Mouse (Mus musculus): ENCODE data around the gene Sbds. TPM values are rescaled to one million over a fixed set of nuclear protein-coding genes. Genes with fewer than 3 reads are reported as not detected.

Gene Sbds
- polyA plus RNA-seq, 1 experiment, result 43.2 TPM

DNA sequence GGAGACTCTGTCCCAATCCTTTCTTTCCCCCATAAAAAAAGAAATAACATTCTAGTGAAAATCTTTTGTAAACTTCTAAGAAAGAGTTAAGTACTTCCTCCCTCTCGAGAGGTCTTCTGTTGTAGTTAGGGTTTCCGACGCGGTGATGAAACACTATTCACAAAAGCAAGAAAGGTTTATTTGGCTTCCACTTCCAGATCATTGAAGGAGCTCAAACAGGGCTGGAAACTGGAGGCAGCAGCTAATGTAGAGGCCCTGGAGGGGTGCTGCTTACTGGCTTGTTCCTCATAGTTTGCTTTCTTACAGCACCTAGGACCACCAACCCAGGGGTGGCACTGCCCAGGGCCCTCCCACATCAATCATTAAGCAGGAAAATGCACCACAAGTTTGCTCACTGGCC lies 27.2 kb downstream of the Sbds start:
- Histone ChIP-seq H3K79me3 (ENCODE audit: low read depth) (peaks cover 60% of the 10 kb centered on the region), H3K27me3 (ENCODE audit: control insufficient read depth, insufficient read depth, insufficient read length) (no peaks in the 10 kb centered on the region), H3K36me3 (ENCODE audit: control insufficient read depth, insufficient read depth) (peaks cover 52% of the 10 kb centered on the region), H3ac (ENCODE audit: control insufficient read depth, insufficient read length, low read depth) (no peak overlapping the region), H3K4me3 (ENCODE audit: insufficient read depth, poor library complexity, severe bottlenecking) (no peak overlapping the region), H3K79me2 (ENCODE audit: control insufficient read depth, insufficient read depth) (peaks cover 93% of the 10 kb centered on the region)
- no peak for TF ChIP-seq MAX (IDR thresholded peaks at IDR 0.05)
- TF ChIP-seq FOSL1 (IDR thresholded peaks at IDR 0.05; ENCODE audit: insufficient read depth, low read length, poor library complexity, severe bottlenecking), result no peak
- TF ChIP-seq CEBPB (IDR thresholded peaks at IDR 0.05; ENCODE audit: low read depth), result no peak
- TF ChIP-seq MYOG (IDR thresholded peaks at IDR 0.05; ENCODE audit: control insufficient read depth, extremely low read depth, insufficient read length), result no peak
- TF ChIP-seq USF1 (IDR thresholded peaks at IDR 0.05; ENCODE audit: low read depth), result no peak
- TF ChIP-seq CTCF (IDR thresholded peaks at IDR 0.05; ENCODE audit: control insufficient read depth, insufficient read depth, insufficient read length), result no peak
- TF ChIP-seq MYOD1 (IDR thresholded peaks at IDR 0.05; ENCODE audit: control insufficient read depth, insufficient read length, low read depth), result no peak

DNA sequence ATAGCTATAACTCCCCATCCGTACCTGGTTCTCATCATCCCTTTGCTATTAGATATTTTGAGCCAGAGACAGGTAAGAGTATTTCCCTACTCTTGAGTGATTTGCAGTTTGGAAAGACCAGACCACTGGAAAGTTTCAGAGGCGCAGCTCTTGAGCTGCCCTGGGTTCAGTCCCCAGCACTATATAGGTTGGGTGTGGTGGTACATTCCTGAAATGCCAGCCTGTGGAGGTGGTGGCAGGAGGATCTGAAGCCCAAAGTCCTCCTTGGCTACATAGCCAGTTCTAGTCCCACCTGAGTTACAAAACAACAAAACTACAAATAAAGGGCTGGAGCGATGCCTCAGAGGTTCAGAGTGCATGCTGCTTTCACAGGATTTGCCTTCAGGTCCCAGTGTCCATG lies 28.5 kb downstream of the Sbds start:
- peaks cover 66% of the 10 kb centered on the region for H3K79me3 ChIP-seq (ENCODE audit: low read depth)
- no peak overlapping the region for H3ac ChIP-seq (ENCODE audit: control insufficient read depth, insufficient read length, low read depth)
- peaks cover 97% of the 10 kb centered on the region for H3K79me2 ChIP-seq (ENCODE audit: control insufficient read depth, insufficient read depth)
- TF ChIP-seq MYOD1 (IDR thresholded peaks at IDR 0.05; ENCODE audit: control insufficient read depth, insufficient read length, low read depth) (no peak), MYOG (IDR thresholded peaks at IDR 0.05; ENCODE audit: control insufficient read depth, extremely low read depth, insufficient read length) (no peak), FOSL1 (IDR thresholded peaks at IDR 0.05; ENCODE audit: insufficient read depth, low read length, poor library complexity, severe bottlenecking) (no peak), MAX (IDR thresholded peaks at IDR 0.05) (no peak), CEBPB (IDR thresholded peaks at IDR 0.05; ENCODE audit: low read depth) (no peak), CTCF (IDR thresholded peaks at IDR 0.05; ENCODE audit: control insufficient read depth, insufficient read depth, insufficient read length) (no peak)
- peaks cover 39% of the 10 kb centered on the region for H3K36me3 ChIP-seq (ENCODE audit: control insufficient read depth, insufficient read depth)
- no peaks in the 10 kb centered on the region for H3K27me3 ChIP-seq (ENCODE audit: control insufficient read depth, insufficient read depth, insufficient read length)
- H3K4me3 ChIP-seq (ENCODE audit: insufficient read depth, poor library complexity, severe bottlenecking), result no peak overlapping the region

DNA sequence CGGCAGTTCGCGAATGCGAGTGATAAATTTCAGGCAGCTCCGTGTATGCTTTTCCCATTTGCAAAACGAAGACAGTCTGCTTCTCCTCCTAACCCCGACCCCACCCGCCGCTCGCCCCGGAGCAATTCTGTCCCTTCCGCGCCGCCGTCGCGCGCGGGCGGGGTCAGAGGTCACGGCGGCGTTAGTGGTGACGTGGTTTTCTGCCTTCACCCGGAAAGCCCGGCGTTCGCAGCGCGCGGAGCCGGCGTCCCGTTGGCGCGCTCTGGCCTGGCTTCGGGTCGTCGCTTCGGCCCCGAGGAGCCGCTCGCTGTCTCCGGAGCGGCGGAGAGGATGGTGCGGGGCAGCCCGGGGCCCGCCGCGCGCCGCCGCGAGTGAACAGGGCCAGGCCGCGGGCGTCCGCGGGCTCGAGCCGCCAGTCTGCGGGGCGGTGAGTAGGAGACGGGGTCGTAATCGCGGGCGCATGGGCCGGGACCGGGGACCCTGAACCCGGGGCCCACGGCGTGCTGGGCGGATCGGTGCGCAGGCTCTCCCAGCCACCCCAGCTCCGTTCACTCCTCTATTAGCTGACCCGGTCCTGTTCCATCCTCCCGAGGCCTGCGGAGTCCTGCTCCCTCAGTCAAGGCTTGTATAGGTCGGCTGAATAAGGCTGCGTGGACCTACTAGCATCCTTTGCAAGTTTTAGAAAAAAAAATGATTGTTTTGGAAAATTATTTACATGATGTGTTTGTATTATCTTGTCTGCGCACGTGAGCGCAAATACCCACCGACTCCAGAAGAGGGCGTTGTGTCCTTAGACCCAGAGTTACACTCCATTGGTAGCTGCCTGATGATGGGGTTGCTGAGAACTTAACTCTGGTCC lies 33.0 kb downstream of the Sbds start:
- H3K27me3 ChIP-seq (ENCODE audit: control insufficient read depth, insufficient read depth, insufficient read length), result no peaks in the 10 kb centered on the region
- H3K79me2 ChIP-seq (ENCODE audit: control insufficient read depth, insufficient read depth), result peaks cover 53% of the 10 kb centered on the region
- TF ChIP-seq MYOD1 (IDR thresholded peaks at IDR 0.05; ENCODE audit: control insufficient read depth, insufficient read length, low read depth) (no peak), CEBPB (IDR thresholded peaks at IDR 0.05; ENCODE audit: low read depth) (no peak), CTCF (IDR thresholded peaks at IDR 0.05; ENCODE audit: control insufficient read depth, insufficient read depth, insufficient read length) (no peak), FOSL1 (IDR thresholded peaks at IDR 0.05; ENCODE audit: insufficient read depth, low read length, poor library complexity, severe bottlenecking) (no peak), MAX (IDR thresholded peaks at IDR 0.05) (peak; percentile 46), USF1 (IDR thresholded peaks at IDR 0.05; ENCODE audit: low read depth) (peak; percentile 50)
- peaks cover 19% of the 10 kb centered on the region for H3K36me3 ChIP-seq (ENCODE audit: control insufficient read depth, insufficient read depth)
- peak overlapping the region; percentile 94 for H3ac ChIP-seq (ENCODE audit: control insufficient read depth, insufficient read length, low read depth)
- peak overlapping the region; percentile 96 for H3K4me3 ChIP-seq (ENCODE audit: insufficient read depth, poor library complexity, severe bottlenecking)
- H3K79me3 ChIP-seq (ENCODE audit: low read depth), result peaks cover 45% of the 10 kb centered on the region

DNA sequence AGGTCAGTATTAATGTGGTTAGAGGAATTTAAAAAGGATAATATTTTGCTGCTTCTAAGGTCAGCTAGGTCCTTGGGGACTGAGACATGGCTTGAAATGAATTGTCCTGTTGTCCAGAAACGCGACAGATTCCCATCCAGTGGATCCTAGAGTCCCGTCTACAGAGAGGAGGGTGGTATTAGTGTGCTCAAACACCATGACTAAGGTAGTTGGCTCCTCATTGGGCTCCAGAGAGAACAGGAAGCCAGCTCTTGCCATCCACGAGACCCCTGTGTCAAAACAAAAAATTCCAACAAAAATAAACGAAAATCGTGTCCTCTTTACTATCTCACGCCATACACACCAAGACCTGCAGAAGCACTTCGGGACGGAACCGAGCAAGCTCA lies 33.6 kb downstream of the Sbds start:
- Histone ChIP-seq H3K27me3 (ENCODE audit: control insufficient read depth, insufficient read depth, insufficient read length) (no peaks in the 10 kb centered on the region), H3K79me3 (ENCODE audit: low read depth) (peaks cover 40% of the 10 kb centered on the region), H3K79me2 (ENCODE audit: control insufficient read depth, insufficient read depth) (peaks cover 47% of the 10 kb centered on the region), H3ac (ENCODE audit: control insufficient read depth, insufficient read length, low read depth) (peak overlapping the region; percentile 94), H3K36me3 (ENCODE audit: control insufficient read depth, insufficient read depth) (peaks cover 19% of the 10 kb centered on the region), H3K4me3 (ENCODE audit: insufficient read depth, poor library complexity, severe bottlenecking) (peak overlapping the region; percentile 96)
- TF ChIP-seq MAX (IDR thresholded peaks at IDR 0.05) (no peak), MYOG (IDR thresholded peaks at IDR 0.05; ENCODE audit: control insufficient read depth, extremely low read depth, insufficient read length) (no peak), FOSL1 (IDR thresholded peaks at IDR 0.05; ENCODE audit: insufficient read depth, low read length, poor library complexity, severe bottlenecking) (no peak), CEBPB (IDR thresholded peaks at IDR 0.05; ENCODE audit: low read depth) (no peak), USF1 (IDR thresholded peaks at IDR 0.05; ENCODE audit: low read depth) (no peak), MYOD1 (IDR thresholded peaks at IDR 0.05; ENCODE audit: control insufficient read depth, insufficient read length, low read depth) (no peak)

- TF ChIP-seq MYOD1 (IDR thresholded peaks at IDR 0.05; ENCODE audit: control insufficient read depth, insufficient read length, low read depth) (no peak), CEBPB (IDR thresholded peaks at IDR 0.05; ENCODE audit: low read depth) (no peak), FOSL1 (IDR thresholded peaks at IDR 0.05; ENCODE audit: insufficient read depth, low read length, poor library complexity, severe bottlenecking) (no peak), MAX (IDR thresholded peaks at IDR 0.05) (no peak), CTCF (IDR thresholded peaks at IDR 0.05; ENCODE audit: control insufficient read depth, insufficient read depth, insufficient read length) (no peak), USF1 (IDR thresholded peaks at IDR 0.05; ENCODE audit: low read depth) (no peak), MYOG (IDR thresholded peaks at IDR 0.05; ENCODE audit: control insufficient read depth, extremely low read depth, insufficient read length) (no peak)
- Histone ChIP-seq H3K4me3 (ENCODE audit: insufficient read depth, poor library complexity, severe bottlenecking) (no peak overlapping the region), H3K36me3 (ENCODE audit: control insufficient read depth, insufficient read depth) (peaks cover 19% of the 10 kb centered on the region), H3ac (ENCODE audit: control insufficient read depth, insufficient read length, low read depth) (no peak overlapping the region), H3K27me3 (ENCODE audit: control insufficient read depth, insufficient read depth, insufficient read length) (no peaks in the 10 kb centered on the region), H3K79me3 (ENCODE audit: low read depth) (peaks cover 36% of the 10 kb centered on the region), H3K79me2 (ENCODE audit: control insufficient read depth, insufficient read depth) (peaks cover 43% of the 10 kb centered on the region)
Measured at GRCm38 (mm10) chr5:130221316-130221715, 34.0 kb downstream of the Sbds start.
